Mouse (Mus musculus) testis, adult 2 months (tissue): ENCODE measurements around the gene Srsf4. TPM values are rescaled to one million over a fixed set of nuclear protein-coding genes. Genes with fewer than 3 reads are reported as not detected.
A peak's percentile ranks its signal among the peaks of the same experiment; 100 is the strongest.

Source experiments
- H3K27ac ChIP-seq: fragments of 200-500 bp; 2 replicates; pipeline ENCODE4 v1.5.1; 2012; ENCODE audit warnings: low read depth, low read length; ENCODE audit not compliant: control insufficient read depth, insufficient read depth
- H3K27me3 ChIP-seq: fragments of 200-500 bp; 2 replicates; pipeline ENCODE4 v1.6.1; 2012; ENCODE audit warnings: mild to moderate bottlenecking, low read length, moderate library complexity; ENCODE audit not compliant: control insufficient read depth, insufficient read depth
- H3K36me3 ChIP-seq: fragments of 200-500 bp; 2 replicates; pipeline ENCODE4 v1.6.1; 2012; ENCODE audit warnings: mild to moderate bottlenecking, low read length; ENCODE audit not compliant: control insufficient read depth, insufficient read depth
- H3K4me1 ChIP-seq: fragments of 200-500 bp; 2 replicates; pipeline ENCODE4 v1.6.1; 2012; ENCODE audit warnings: low read length; ENCODE audit not compliant: control insufficient read depth, insufficient read depth
- H3K4me3 ChIP-seq: fragments of 200-500 bp; 2 replicates; pipeline ENCODE4 v1.5.1; 2012; ENCODE audit warnings: low read depth, mild to moderate bottlenecking, low read length, moderate library complexity, mixed read lengths; ENCODE audit not compliant: control insufficient read depth
- CTCF ChIP-seq: fragments of 200-500 bp; IDR thresholded peaks from 2 replicates; pipeline ENCODE4 v1.5.1; 2012; ENCODE audit warnings: low read depth, mild to moderate bottlenecking, inconsistent platforms, low read length, moderate library complexity; ENCODE audit not compliant: control insufficient read depth, insufficient read depth, insufficient replicate concordance
- POLR2A ChIP-seq: fragments of 200-500 bp; IDR thresholded peaks from 2 replicates; pipeline ENCODE4 v1.6.1; 2012; ENCODE audit warnings: low read depth, mild to moderate bottlenecking, inconsistent platforms, low read length, moderate library complexity; ENCODE audit not compliant: control insufficient read depth
- polyA plus RNA-seq: library from polyadenylated mRNA; depleted of rRNA; stranded (reverse); fragments of >200 nt; gene quantifications from 2 replicates; pipeline ENCODE4 v1.2.3, GENCODE M21; 2012

Srsf4 gene
- polyA plus RNA-seq, 1 experiment = 44.1 TPM

DNA sequence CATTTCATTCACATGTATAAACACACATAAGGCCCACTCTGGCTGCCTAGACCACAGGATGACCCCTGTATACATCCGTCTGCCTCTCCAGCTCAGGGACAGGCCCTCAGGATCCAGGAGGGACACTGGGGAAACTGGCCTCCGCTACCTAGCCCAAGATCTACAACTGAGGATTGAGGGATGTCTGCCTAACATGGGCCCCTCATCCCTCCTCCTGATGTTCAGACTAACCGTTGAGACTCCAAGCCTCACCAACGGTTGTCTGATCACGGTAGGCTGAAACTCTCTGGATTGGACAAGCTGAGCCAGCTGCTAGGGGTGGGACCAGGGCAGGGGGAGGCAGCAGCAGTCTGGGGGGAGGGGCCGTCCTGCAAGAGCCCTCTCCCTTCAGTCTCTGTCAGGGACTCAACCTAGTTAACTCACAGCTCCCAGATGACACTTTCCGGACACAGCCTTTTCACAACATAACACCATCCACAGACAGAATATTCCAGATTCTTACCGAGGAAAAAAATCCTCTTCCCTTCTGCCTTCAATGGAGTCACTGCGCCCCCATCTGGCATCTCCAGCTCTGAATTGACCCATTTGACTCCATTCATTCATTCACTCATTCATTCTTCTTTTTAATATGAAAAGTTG, 39.3 kb upstream of the Srsf4 start:
- TF ChIP-seq CTCF (no peak), POLR2A (no peak)
- Histone ChIP-seq H3K27ac (no peak overlapping the region), H3K36me3 (no peaks in the 10 kb centered on the region), H3K4me1 (peaks cover 22% of the 10 kb centered on the region), H3K4me3 (no peak overlapping the region), H3K27me3 (no peaks in the 10 kb centered on the region)

DNA sequence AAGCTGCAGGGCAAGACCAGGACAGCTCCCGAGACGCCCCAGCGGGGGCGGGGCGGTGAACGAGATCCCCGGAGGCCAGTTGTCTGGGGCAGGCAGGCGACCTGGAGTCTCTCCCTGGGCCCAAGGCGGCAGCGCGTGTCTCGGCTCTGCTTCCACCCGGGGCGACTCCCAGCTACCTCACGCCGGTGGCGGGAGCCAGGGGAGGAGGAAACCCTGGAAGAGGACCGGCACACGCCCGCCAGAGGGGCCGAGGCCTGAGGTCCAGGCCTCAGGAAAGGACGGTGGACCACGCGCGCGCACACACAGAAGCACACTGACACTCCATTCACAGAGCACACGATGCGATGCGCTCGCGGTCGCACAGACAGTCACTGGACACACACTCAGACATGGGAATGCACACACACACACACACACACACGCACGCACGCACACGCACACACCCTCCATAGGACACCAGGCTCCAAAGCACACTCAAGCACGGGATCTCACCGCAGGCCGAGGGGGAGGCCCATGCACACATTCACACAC, 37.0 kb upstream of the Srsf4 start:
- peaks cover 28% of the 10 kb centered on the region for H3K4me1 ChIP-seq
- peak overlapping the region; percentile 75 for H3K4me3 ChIP-seq
- no peaks in the 10 kb centered on the region for H3K27me3 ChIP-seq
- no peaks in the 10 kb centered on the region for H3K36me3 ChIP-seq
- H3K27ac ChIP-seq = no peak overlapping the region
- TF ChIP-seq POLR2A = no peak; the same call in 1 of the 2 replicates
- TF ChIP-seq CTCF = no peak

GRCm38 (mm10) chr4:131836891-131837491, 36.4 kb upstream of the Srsf4 start:
- no peak overlapping the region for H3K27ac ChIP-seq
- peaks cover 28% of the 10 kb centered on the region for H3K4me1 ChIP-seq
- H3K27me3 ChIP-seq = no peaks in the 10 kb centered on the region

DNA sequence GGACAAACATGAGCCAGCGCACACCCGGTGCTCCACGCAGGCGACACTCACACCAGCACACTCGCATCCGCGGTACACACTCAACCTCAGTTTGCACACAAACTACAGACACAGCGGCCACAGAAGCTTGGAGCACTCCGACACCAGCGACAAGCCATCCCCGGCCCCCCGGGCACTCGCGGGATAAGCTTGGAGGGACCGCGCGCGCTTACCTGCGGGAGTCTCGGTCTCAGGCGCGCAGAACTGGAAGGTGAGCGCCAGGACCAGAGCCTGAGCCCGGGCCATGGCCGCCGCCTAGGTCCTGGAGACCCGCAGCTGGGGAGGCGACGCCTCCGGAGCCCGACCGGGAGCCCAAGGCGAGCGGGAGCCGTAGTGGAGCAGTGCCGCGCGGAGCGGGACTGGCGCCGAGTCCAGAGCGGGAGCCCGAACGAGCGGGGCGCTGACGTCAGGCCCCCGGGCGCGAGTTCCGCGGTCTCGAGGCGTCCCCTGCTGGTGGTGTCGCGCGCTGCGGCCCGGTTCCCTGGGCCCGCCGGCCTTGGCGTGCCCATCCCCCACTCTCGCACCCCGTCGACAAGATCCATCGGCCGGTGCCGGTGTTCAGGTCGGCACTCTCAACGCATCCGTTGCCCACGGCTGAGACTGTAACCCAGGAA, 35.4 kb upstream of the Srsf4 start, which contains the start of gene Ptpru:
Gene Ptpru (minus strand): TSS at position 417 of the 653 bp plus-strand sequence.
- no peaks in the 10 kb centered on the region for H3K27me3 ChIP-seq

More at GRCm38 (mm10) chr4:131836891-131837491, 36.4 kb upstream of the Srsf4 start:
- no peak for TF ChIP-seq POLR2A
- no peak for TF ChIP-seq CTCF
- H3K36me3 ChIP-seq = no peaks in the 10 kb centered on the region
- peak overlapping the region; percentile 75 for H3K4me3 ChIP-seq

GRCm38 (mm10) chr4:131843290-131843743, 30.1 kb upstream of the Srsf4 start, which contains the start of gene Mecr:
TSS of gene Mecr (plus strand) at chr4:131843470.
- no peaks in the 10 kb centered on the region for H3K27me3 ChIP-seq
- no peak for TF ChIP-seq CTCF
- peak; percentile 63 for TF ChIP-seq POLR2A
- peak within 1 kb of the TSS; percentile 98 for H3K4me3 ChIP-seq
- H3K4me1 ChIP-seq = peaks cover 11% of the 10 kb centered on the region
- H3K27ac ChIP-seq = no peak within 1 kb of the TSS
- no peaks in the 10 kb centered on the region for H3K36me3 ChIP-seq

More for the DNA sequence above, 35.4 kb upstream of the Srsf4 start, which contains the start of gene Ptpru:
- H3K4me3 ChIP-seq = peak within 1 kb of the TSS; percentile 75
- peak; percentile 80 for TF ChIP-seq CTCF
- TF ChIP-seq POLR2A = no peak; the same call in 1 of the 2 replicates
- H3K36me3 ChIP-seq = no peaks in the 10 kb centered on the region
- H3K27ac ChIP-seq = no peak within 1 kb of the TSS
- peaks cover 28% of the 10 kb centered on the region for H3K4me1 ChIP-seq

DNA sequence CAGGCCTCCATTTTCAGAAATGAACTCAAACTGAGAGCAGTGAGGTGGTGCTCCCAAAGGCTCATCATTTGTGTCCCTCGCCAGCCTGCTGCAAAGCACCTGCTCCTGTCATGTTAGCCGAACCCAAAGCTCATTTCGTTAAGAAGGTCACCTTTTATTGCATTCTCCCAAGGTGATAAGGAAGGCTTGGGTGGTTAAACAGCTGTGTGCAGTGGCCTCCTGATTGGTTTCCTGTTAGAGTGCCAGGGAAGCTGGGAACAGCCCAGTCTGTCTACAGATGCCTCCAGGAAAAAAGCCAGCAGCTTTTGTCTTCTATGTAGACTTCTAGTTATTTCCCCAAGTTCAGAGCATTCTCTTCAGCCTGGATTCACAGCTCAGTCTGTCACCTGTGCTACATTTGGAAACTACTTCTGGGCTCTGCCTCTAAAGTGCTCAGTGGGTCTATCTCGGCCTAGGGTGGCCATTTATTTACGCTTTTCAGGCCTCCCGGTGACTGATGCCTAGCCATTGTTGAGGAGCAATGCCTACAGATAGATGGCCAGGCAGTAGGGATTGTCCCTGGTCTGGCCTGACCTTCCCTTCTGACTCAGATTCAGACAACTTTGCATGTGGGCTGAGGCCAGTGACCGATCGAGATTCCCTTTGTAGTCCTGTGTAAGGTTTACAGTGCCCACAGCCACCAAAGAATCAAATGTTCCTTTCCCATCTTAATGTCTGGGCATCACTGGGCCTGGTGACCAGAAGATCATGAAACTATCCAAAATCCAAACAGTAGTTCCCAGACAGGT, 27.2 kb upstream of the Srsf4 start:
- peaks cover 5% of the 10 kb centered on the region; the same call in 1 of the 2 replicates for H3K4me1 ChIP-seq
- no peaks in the 10 kb centered on the region for H3K36me3 ChIP-seq
- TF ChIP-seq CTCF (no peak), POLR2A (no peak)

GRCm38 (mm10) chr4:131848082-131848481, 25.3 kb upstream of the Srsf4 start:
- Histone ChIP-seq H3K36me3 (no peaks in the 10 kb centered on the region), H3K27ac (no peak overlapping the region), H3K27me3 (no peaks in the 10 kb centered on the region), H3K4me3 (no peak overlapping the region), H3K4me1 (peaks cover 5% of the 10 kb centered on the region; the same call in 1 of the 2 replicates)
- no peak for TF ChIP-seq CTCF

More for the DNA sequence above, 27.2 kb upstream of the Srsf4 start:
- Histone ChIP-seq H3K4me3 (no peak overlapping the region), H3K27ac (no peak overlapping the region), H3K27me3 (no peaks in the 10 kb centered on the region)
